Mouse (Mus musculus): ENCODE data around the gene Acsm5. TPM values are rescaled to one million over a fixed set of nuclear protein-coding genes. Genes with fewer than 3 reads are reported as not detected.

Acsm5 gene
- polyA plus RNA-seq, 1 experiment = 0.29 TPM

- TF ChIP-seq CTCF (IDR thresholded peaks at IDR 0.05; ENCODE audit: extremely low read depth, insufficient read depth, low read length) (no peak), POLR2A (IDR thresholded peaks at IDR 0.05; ENCODE audit: extremely low read depth, insufficient read depth, low read length) (no peak)
- H3K4me3 ChIP-seq (ENCODE audit: insufficient read depth, low read length) = no peak overlapping the region
Measured at GRCm38 (mm10) chr7:119594530-119595107, 75.4 kb downstream of the Acsm5 start.

More at GRCm38 (mm10) chr7:119594530-119595107, 75.4 kb downstream of the Acsm5 start:
- Histone ChIP-seq H3K27ac (ENCODE audit: insufficient read depth, low read length) (no peak overlapping the region), H3K4me1 (ENCODE audit: control insufficient read depth, insufficient read depth, low read length) (no peaks in the 10 kb centered on the region)

Other genes with a start within 250 kb of the Acsm5 start
- gene Gp2, start 60.2 kb upstream of the Acsm5 start, polyA plus RNA-seq (2012; rRNA removed) = 0.06 TPM in 1 of 2 replicates, not detected in the other
- not detected in 2 replicates for gene Umod, start 40.2 kb upstream of the Acsm5 start, polyA plus RNA-seq (2012; rRNA removed)
- gene Pdilt, start 4.0 kb downstream of the Acsm5 start, polyA plus RNA-seq (2012; rRNA removed) = not detected in 2 replicates
- gene Acsm2, start 34.9 kb downstream of the Acsm5 start, polyA plus RNA-seq (2012; rRNA removed) = not detected in 2 replicates
- not detected in 2 replicates for gene Acsm1, start 87.6 kb downstream of the Acsm5 start, polyA plus RNA-seq (2012; rRNA removed)
- 0.06 and 0.13 TPM in 2 replicates for gene Acsm4, start 170.6 kb downstream of the Acsm5 start, polyA plus RNA-seq (2012; rRNA removed)
- 33.2 and 33.5 TPM in 2 replicates for gene Thumpd1, start 201.3 kb downstream of the Acsm5 start, polyA plus RNA-seq (2012; rRNA removed)
- not detected in 2 replicates for gene Acsm3, start 241.5 kb downstream of the Acsm5 start, polyA plus RNA-seq (2012; rRNA removed)

Measured in cortical plate, adult 2 months (tissue).